Mouse (Mus musculus): ENCODE results near the gene Hmcn2.

Hmcn2 gene

DNA sequence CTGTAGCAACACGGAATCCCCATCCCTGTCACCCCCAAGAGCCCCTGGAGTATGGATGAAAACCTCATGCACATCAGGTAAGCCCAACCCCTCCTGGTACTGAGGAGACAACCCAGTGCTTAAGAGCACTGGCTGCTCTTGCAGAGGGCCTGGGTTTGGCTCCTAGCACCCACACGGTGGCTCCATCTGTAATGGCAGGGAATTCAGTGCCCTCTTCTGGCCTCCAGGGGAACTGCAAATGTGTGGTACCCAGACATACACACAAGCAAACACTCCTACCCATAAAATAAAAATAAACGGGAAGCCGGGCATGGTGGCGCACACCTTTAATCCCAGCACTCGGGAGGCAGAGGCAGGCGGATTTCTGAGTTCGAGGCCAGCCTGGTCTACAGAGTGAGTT, 178.1 kb downstream of the Hmcn2 start:
- no peak for DNase-seq

DNA sequence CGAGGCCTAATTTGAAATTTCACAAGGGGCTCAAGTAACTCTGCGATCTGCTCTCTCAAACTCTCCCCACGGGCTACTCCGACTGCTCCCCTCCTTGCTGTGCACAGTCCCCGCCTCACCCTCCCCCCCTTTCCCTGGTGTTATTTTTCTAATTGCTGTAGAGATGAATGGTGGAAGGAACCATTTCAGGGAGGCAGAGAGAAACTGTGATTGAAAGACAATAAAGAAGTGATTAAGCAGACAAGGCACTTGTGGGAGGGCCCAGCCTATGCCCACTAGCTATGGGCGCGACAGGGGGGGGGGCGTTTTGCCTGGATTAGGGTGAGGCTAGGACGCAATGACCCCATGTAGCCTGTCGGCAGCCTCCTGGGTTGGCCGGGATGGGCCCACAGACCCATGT, 179.0 kb downstream of the Hmcn2 start:
- no peak for DNase-seq

- DNase-seq = no peak
Measured at GRCm38 (mm10) chr2:31494315-31494714, 180.1 kb downstream of the Hmcn2 start.

DNA sequence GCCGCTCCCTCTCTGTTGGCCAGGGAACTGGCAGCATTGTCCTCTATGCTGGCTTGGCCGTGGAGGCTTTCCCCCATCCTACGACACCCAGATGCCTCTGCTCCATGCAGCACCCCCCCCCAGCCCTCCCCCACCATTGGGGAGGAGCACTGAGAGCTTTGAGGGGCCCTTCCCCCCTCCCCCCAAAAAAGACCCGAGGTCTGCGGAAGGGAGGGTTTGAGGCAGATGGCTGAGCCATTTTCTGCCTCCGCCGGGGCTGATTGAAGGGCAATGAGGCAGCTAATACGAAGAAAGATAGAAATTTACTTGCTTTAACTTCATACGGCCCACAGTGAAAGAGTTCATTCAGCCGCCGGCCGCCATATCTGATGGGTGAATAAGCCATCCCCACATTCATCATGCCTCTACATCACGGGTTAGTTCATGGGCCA, 180.8 kb downstream of the Hmcn2 start:
- peak; percentile 73 for DNase-seq

- DNase-seq = no peak
Measured at GRCm38 (mm10) chr2:31496141-31496540, 181.9 kb downstream of the Hmcn2 start.

DNA sequence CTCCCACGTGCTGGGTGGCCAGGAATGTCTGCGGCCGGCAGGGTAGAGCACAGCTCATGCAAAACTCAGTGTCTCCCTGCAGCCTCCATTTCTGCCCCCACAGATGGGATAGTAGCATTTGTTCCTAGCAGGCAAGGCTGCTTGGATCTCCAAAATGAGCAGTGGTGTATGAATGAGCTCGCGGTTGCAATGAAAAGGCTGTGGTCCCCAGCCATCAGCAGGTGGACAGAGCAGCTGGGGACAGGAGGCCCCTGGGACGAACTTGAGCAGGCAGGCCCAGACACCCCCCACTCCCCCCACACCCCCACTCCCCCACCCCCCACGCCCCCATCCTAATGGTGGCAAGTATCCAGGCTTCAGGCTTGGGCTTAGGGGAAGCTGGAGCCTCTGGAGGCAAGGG, 182.9 kb downstream of the Hmcn2 start:
- DNase-seq = no peak

DNA sequence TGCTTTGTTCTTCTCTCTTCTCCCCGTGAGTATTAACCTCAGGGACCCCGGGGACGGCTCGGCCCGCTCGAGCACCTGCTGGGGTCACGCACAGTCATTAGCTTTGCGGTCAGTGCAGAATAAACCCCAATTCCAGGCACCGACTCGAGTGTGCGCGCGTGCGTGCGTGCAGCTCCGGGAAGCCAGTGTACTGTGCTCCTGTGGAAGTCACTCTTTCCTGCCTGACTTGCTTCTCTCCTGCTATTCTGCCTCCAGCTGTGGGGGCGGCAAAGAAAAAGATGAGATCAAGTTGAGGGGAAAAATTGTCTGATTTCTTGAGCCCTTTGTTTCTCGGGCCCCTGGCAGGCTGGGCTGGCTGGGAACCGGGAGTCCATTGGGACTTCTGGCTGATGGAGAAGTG, 183.4 kb downstream of the Hmcn2 start:
- DNase-seq = no peak

DNA sequence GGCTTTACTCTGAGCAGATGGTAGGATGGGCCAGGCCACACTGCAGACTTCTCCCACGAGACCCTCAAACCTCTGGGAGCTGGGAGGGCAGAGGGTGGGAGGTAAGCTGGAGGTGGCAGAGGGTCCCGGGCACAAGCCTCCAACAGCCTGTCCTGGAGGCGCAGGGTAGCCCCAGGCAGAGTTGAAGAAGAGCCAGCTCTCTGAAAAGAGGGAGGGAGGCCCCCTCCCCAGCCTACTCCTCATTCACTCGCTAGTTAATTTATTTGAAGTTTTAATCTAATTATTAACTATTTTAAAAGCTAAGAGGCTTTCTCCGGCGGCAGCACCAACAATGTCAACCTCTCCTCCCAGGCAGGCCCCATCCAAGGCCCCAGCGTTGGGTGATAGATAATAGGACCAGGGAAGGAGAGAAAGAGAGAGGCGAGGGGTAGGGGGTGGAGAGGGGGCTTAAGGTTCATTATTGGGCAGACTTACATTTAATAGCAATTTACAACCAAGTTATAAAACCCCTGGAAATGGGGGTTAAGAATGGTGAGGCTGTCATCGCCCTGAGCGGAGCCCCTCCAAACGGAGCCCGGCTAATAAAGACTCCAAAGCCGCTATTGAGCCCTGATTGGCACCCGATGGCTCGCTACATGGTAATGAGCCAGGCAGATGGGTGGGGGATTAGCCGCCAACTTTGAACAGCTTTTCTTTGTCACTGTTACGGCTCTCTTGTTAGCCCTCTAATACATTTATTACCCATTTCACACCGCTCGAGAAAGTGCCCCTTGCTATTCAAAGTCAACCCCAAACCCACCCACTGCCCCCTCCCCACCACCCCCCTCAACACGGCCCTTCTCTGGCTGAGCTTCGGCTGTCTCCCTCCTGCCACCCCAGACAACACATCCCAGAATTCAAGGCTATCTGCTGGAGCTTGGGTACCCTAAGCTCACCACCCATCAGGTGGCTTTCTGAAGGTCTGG, 185.4 kb downstream of the Hmcn2 start:
- DNase-seq = peak; percentile 72

GRCm38 (mm10) chr2:31500292-31501204, 186.3 kb downstream of the Hmcn2 start:
- DNase-seq = peak; percentile 76

DNA sequence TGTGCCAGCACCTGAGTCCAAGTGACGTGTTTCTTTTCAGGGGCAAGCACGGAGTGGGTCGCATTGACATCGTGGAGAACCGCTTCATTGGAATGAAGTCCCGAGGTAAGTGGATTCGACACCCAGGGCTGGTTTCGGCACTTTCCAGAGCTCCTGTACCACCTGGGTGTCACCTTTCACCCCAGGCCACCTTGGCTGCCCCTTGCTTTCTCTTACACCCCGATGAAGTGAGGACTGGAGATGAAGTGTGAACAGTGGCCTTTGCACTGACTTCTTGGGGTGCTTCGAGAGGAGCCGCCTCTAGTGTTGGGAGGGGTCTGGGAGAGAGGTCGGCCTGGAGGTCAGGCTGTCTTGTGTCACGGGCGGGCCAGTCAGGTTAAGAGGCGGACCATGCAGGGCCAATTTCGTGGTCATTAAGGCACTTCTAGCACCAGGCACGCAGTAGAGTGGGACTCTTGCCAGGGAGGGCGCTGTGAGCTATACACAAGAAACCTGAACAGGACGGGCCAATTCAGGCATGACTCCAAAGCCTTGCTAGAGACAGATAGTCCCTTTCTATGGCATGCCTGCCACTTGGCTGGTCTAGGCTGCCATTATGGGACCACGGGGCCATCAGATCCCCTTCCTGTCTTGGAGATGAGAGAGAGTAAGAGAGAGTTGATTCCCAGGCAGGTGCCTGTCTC, 187.4 kb downstream of the Hmcn2 start:
- peak; percentile 77 for DNase-seq

- DNase-seq = no peak
Measured at GRCm38 (mm10) chr2:31502616-31503522, 188.7 kb downstream of the Hmcn2 start.

- DNase-seq = no peak
Measured at GRCm38 (mm10) chr2:31505472-31505871, 191.3 kb downstream of the Hmcn2 start.

DNA sequence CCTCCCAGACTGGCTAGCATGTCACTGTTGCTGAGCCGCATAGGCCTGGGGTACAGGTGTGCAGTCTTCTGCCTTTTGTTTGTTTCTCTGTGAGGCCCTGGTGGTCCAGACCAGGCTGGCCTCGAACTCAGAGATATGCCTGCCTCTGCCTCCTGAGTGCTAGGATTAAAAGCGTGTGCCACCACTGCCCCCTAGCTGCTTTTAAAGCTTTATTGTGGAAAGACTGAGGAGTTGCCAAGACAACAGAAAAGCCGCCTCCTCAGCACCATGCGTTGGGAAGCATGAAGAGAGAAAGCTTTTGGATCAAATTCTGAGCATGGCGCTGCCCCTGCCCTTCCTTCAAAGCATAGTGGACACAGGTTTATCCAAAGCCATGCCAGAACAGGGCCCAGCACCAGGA, 194.6 kb downstream of the Hmcn2 start:
- DNase-seq = no peak
